Mouse (Mus musculus) hindbrain, embryonic 16.5 days (tissue): Measurements from ENCODE around the gene Slc30a7. TPM values are rescaled to one million over a fixed set of nuclear protein-coding genes. Genes with fewer than 3 reads are reported as not detected.

Source experiments
- ATAC-seq: fragments of 200-750 bp; cut with Nextera tagmentation; 2 replicates; pipeline ENCODE4 v1.8.0; 2017; ENCODE audit warnings: moderate TSS enrichment, moderate library complexity
- H3K27ac ChIP-seq: fragments of 300-500 bp; sonication (generic); 2 replicates; pipeline ENCODE4 v1.5.1; 2014; ENCODE audit warnings: low read depth, mild to moderate bottlenecking, control low read depth, low read length, moderate library complexity
- H3K27me3 ChIP-seq: fragments of 300-500 bp; sonication (generic); replicated peaks from 2 replicates; pipeline ENCODE4 v1.6.1; 2014; ENCODE audit warnings: low read length; ENCODE audit not compliant: control insufficient read depth, insufficient read depth
- H3K36me3 ChIP-seq: fragments of 300-500 bp; sonication (generic); 2 replicates; pipeline ENCODE4 v1.6.1; 2014; ENCODE audit warnings: mild to moderate bottlenecking, low read length, moderate library complexity, mixed read lengths; ENCODE audit not compliant: control insufficient read depth, insufficient read depth
- H3K4me1 ChIP-seq: fragments of 300-500 bp; sonication (generic); 2 replicates; pipeline ENCODE4 v1.6.1; 2014; ENCODE audit warnings: low read depth, low read length; ENCODE audit not compliant: control insufficient read depth, insufficient read depth
- H3K4me2 ChIP-seq: fragments of 300-500 bp; sonication (generic); 2 replicates; pipeline ENCODE4 v1.6.1; 2014; ENCODE audit warnings: mild to moderate bottlenecking, low read length, control low read depth, moderate library complexity
- H3K4me3 ChIP-seq: fragments of 300-500 bp; sonication (generic); 2 replicates; pipeline ENCODE4 v1.5.1; 2014; ENCODE audit warnings: mild to moderate bottlenecking, low read length, control low read depth, moderate library complexity
- H3K9ac ChIP-seq: fragments of 300-500 bp; sonication (generic); 2 replicates; pipeline ENCODE4 v1.6.1; 2014; ENCODE audit warnings: low read depth, mild to moderate bottlenecking, control low read depth, low read length, moderate library complexity
- H3K9me3 ChIP-seq: fragments of 300-500 bp; sonication (generic); 2 replicates; pipeline ENCODE4 v1.6.1; 2014; ENCODE audit warnings: mild to moderate bottlenecking, low read length, moderate library complexity; ENCODE audit not compliant: control insufficient read depth
- WGBS: fragments of 180-500 bp; shearing (Covaris S2); extraction: QIAGEN DNeasy Blood & Tissue Kit; methylation state at CpG from one replicate; pipeline ENCODE4 v1.1.7; 2014; 5-methylcytosine and 5-hydroxymethylcytosine counted together
- polyA plus RNA-seq: library from polyadenylated mRNA; unstranded; fragments of >200 nt; fragmentation: Nextera tagmentation; extraction: Ambion mirVana; gene quantifications from 2 replicates; pipeline ENCODE4 v1.2.1, GENCODE M21; 2015

Slc30a7 gene
- polyA plus RNA-seq, 1 experiment from 2014 or later: 16.0 TPM

- 75% methylated on average over 5 of the region's 5 CpGs for WGBS
- H3K27me3 ChIP-seq: no peaks in the 10 kb centered on the region
- no peak overlapping the region for H3K4me2 ChIP-seq
- H3K9ac ChIP-seq: no peak overlapping the region
- ATAC-seq: no peak
- H3K36me3 ChIP-seq: no peaks in the 10 kb centered on the region
- no peak overlapping the region for H3K27ac ChIP-seq
- no peaks in the 10 kb centered on the region for H3K9me3 ChIP-seq
- H3K4me3 ChIP-seq: no peak overlapping the region
- H3K4me1 ChIP-seq: no peaks in the 10 kb centered on the region
These were observed 17.5 kb upstream of the Slc30a7 start for GRCm38 (mm10) chr3:116024669-116025068.

GRCm38 (mm10) chr3:116024236-116024635 is 17.0 kb upstream of the Slc30a7 start:
- WGBS: 91% methylated on average over 12 of the region's 12 CpGs
- Histone ChIP-seq H3K4me2 (no peak overlapping the region), H3K27ac (no peak overlapping the region), H3K36me3 (no peaks in the 10 kb centered on the region), H3K9me3 (no peaks in the 10 kb centered on the region), H3K4me1 (no peaks in the 10 kb centered on the region), H3K9ac (no peak overlapping the region), H3K27me3 (no peaks in the 10 kb centered on the region), H3K4me3 (no peak overlapping the region)
- no peak for ATAC-seq

DNA sequence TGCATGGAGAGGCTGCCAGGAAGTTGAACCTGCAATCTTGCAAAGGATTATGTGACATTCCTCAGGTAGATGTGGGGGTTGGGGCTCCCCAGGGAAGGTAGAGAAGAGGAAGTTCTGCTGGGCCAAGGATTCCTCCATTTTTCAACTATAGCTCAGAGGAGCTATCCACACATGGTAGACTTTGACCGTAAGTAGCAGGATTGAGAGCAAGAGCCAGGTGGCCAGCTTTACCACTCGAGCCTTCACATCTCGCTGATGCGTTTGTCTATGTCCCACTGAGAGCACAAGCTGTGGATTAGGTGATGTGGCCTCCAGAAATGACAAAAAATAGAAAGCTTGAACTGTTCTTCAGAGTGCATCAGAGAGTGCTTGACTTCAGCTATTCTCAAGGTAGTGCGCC is 11.9 kb upstream of the Slc30a7 start:
- Histone ChIP-seq H3K36me3 (no peaks in the 10 kb centered on the region), H3K27me3 (no peaks in the 10 kb centered on the region), H3K9ac (no peak overlapping the region), H3K27ac (no peak overlapping the region), H3K4me1 (no peaks in the 10 kb centered on the region), H3K9me3 (no peaks in the 10 kb centered on the region), H3K4me2 (no peak overlapping the region), H3K4me3 (no peak overlapping the region)
- WGBS: 89% methylated on average over 5 of the region's 5 CpGs
- ATAC-seq: no peak

DNA sequence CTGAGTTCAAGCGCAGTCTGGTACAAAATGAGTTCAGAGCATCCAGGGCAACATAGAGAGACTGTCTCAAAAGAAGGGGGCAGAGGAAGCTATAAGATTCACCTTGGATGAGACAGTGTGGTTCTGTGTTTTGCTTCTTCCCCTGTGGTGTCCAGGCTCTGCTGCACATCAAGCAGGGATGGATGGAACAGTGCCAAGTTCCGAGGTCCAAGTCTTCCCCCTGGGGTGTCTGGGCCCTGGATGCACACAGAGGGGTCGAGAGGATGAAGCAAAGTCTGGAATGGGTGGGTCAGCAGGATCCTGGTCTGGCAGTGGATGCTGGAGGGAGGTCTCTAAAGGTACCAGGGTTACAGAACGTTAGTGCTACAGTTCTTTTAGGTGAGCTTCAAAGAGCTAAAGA is 11.4 kb upstream of the Slc30a7 start:
- Histone ChIP-seq H3K27ac (no peak overlapping the region), H3K9ac (no peak overlapping the region), H3K9me3 (no peaks in the 10 kb centered on the region), H3K27me3 (no peaks in the 10 kb centered on the region), H3K4me3 (no peak overlapping the region), H3K4me2 (no peak overlapping the region), H3K4me1 (no peaks in the 10 kb centered on the region), H3K36me3 (no peaks in the 10 kb centered on the region)
- 70% methylated on average over 4 of the region's 4 CpGs for WGBS
- ATAC-seq: no peak

GRCm38 (mm10) chr3:116016116-116016515 is 8.9 kb upstream of the Slc30a7 start:
- ATAC-seq: 0 out of 2 replicates have a peak, but pooled peaks have one; percentile 28
- no peaks in the 10 kb centered on the region for H3K36me3 ChIP-seq
- H3K27me3 ChIP-seq: no peaks in the 10 kb centered on the region
- H3K4me1 ChIP-seq: no peaks in the 10 kb centered on the region
- 87% methylated on average over 13 of the region's 13 CpGs for WGBS
- no peak overlapping the region for H3K9ac ChIP-seq
- H3K27ac ChIP-seq: no peak overlapping the region
- H3K4me2 ChIP-seq: no peak overlapping the region
- no peak overlapping the region for H3K4me3 ChIP-seq
- H3K9me3 ChIP-seq: no peaks in the 10 kb centered on the region

- H3K4me3 ChIP-seq: no peak overlapping the region
- no peak for ATAC-seq
- no peaks in the 10 kb centered on the region for H3K27me3 ChIP-seq
- no peak overlapping the region for H3K27ac ChIP-seq
- H3K4me1 ChIP-seq: no peaks in the 10 kb centered on the region
- H3K36me3 ChIP-seq: no peaks in the 10 kb centered on the region
- H3K9me3 ChIP-seq: no peaks in the 10 kb centered on the region
- H3K4me2 ChIP-seq: no peak overlapping the region
- 89% methylated on average over 6 of the region's 6 CpGs for WGBS
- H3K9ac ChIP-seq: no peak overlapping the region
These were observed 7.7 kb upstream of the Slc30a7 start for GRCm38 (mm10) chr3:116014901-116015300.

- Histone ChIP-seq H3K4me3 (peak overlapping the region; percentile 9; the same call in 1 of the 2 replicates), H3K4me2 (peak overlapping the region; percentile 62), H3K27ac (no peak overlapping the region), H3K9me3 (no peaks in the 10 kb centered on the region), H3K36me3 (no peaks in the 10 kb centered on the region), H3K27me3 (no peaks in the 10 kb centered on the region), H3K9ac (no peak overlapping the region), H3K4me1 (peaks cover 19% of the 10 kb centered on the region)
- no peak for ATAC-seq
- WGBS: 80% methylated on average over 17 of the region's 17 CpGs
These were observed 2.6 kb upstream of the Slc30a7 start for GRCm38 (mm10) chr3:116009622-116010344.

DNA sequence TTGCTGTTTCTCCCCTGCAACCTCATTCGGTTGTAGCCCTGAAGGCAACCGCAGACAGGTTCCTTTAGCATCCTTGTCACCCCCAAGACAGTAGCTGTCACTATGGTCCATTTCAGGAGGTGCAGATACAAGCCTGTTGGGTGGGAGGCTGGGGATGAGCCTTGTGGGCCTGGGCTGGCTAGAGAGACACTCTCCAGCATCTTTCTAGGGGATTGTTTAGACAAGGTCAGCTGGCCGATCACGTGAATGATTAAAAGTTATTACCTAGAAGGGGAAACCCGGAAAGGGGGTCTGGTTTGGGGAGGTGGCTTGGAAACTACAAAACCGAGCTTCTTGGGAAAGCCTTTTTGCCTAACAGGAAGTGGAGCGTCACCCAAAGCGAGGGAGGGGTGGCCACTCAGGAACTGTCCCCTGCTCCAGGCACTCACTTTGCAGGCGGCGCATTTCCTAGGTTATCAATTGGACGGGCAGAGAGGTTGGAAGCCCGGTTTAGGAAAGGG is 785 bp upstream of the Slc30a7 start:
- WGBS: 1% methylated on average over 12 of the region's 12 CpGs
- Histone ChIP-seq H3K27me3 (no peaks in the 10 kb centered on the region), H3K9ac (peak overlapping the region; percentile 90), H3K4me2 (peak overlapping the region; percentile 62), H3K4me3 (peak overlapping the region; percentile 92), H3K27ac (peak overlapping the region; percentile 84), H3K36me3 (no peaks in the 10 kb centered on the region), H3K9me3 (no peaks in the 10 kb centered on the region), H3K4me1 (peaks cover 19% of the 10 kb centered on the region)
- peak; percentile 79 for ATAC-seq

DNA sequence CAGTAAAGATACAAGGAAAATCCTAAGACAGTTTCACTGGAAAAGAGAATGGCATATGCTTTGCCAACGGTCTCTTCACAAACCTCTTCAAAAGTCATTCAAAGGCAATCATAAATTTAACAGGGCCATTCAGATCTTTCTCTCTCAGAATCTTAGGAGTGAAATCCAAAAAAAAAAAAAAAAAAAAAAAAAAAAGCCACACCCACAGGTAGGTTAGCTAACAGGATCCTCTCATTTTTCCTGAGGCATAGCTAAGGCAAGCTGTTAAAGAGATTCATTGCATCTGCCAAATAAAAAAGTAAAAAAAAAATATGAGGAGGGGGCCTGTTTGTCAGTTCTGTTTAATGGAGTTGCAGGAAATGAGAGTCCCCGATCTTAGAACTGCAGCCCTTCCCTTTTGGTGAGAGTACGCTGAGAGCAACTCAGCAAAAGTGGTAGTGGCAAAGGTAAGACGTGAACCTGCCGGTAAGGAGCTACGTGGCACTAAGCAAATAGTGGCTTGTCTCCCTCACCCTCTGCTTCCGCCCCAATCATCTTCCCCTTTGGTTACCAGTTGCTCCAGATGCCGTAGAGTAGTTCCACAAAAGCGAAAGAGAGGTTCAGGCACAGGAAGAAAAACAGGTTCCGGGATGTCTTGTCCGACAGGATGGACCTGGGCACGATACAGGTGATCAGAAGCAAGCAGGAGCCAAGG is 775 bp downstream of the Slc30a7 start:
- H3K9me3 ChIP-seq: no peaks in the 10 kb centered on the region
- H3K4me2 ChIP-seq: peak overlapping the region; percentile 62
- H3K27ac ChIP-seq: peak overlapping the region; percentile 84
- WGBS: 8% methylated on average over 12 of the region's 12 CpGs
- H3K9ac ChIP-seq: peak overlapping the region; percentile 90
- peaks cover 19% of the 10 kb centered on the region for H3K4me1 ChIP-seq
- H3K4me3 ChIP-seq: peak overlapping the region; percentile 92
- no peaks in the 10 kb centered on the region for H3K27me3 ChIP-seq
- no peaks in the 10 kb centered on the region for H3K36me3 ChIP-seq
- ATAC-seq: no peak; the same call in 1 of the 2 replicates
